Mouse (Mus musculus) liver, adult 2 months (tissue): ENCODE results near the gene Fzr1. TPM values are rescaled to one million over a fixed set of nuclear protein-coding genes. Genes with fewer than 3 reads are reported as not detected.

ENCODE experiments used
- DNase-seq: peaks from one replicate; pipeline ENCODE4 v3.0.0-alpha.2; 2011; ENCODE audit warnings: low read depth, low spot score; ENCODE audit errors: extremely low read depth
- H3K27ac ChIP-seq: fragments of 200-500 bp; replicated peaks from 2 replicates; pipeline ENCODE4 v1.5.1; 2012; ENCODE audit warnings: low read depth, mild to moderate bottlenecking, control low read depth, inconsistent platforms, low read length; ENCODE audit not compliant: insufficient read depth
- H3K27me3 ChIP-seq: fragments of 200-500 bp; 2 replicates; pipeline ENCODE4 v1.6.1; 2012; ENCODE audit warnings: mild to moderate bottlenecking, moderate library complexity, low read length, inconsistent platforms; ENCODE audit not compliant: control insufficient read depth, insufficient read depth
- H3K36me3 ChIP-seq: fragments of 200-500 bp; 2 replicates; pipeline ENCODE4 v1.6.1; 2012; ENCODE audit warnings: low read length, inconsistent platforms; ENCODE audit not compliant: control insufficient read depth, insufficient read depth
- H3K4me1 ChIP-seq: fragments of 200-500 bp; 2 replicates; pipeline ENCODE4 v1.6.1; 2011; ENCODE audit warnings: low read length; ENCODE audit not compliant: control insufficient read depth, insufficient read depth
- H3K4me3 ChIP-seq: fragments of 200-500 bp; 2 replicates; pipeline ENCODE4 v1.5.1; 2011; ENCODE audit warnings: low read depth, mild to moderate bottlenecking, control low read depth, low read length, moderate library complexity; ENCODE audit not compliant: insufficient read depth
- H3K79me2 ChIP-seq: fragments of 200-500 bp; 2 replicates; pipeline ENCODE4 v1.6.1; 2012; ENCODE audit warnings: inconsistent platforms, mild to moderate bottlenecking, low read length, moderate library complexity; ENCODE audit not compliant: control insufficient read depth, insufficient read depth
- H3K9ac ChIP-seq: fragments of 200-500 bp; 2 replicates; pipeline ENCODE4 v1.6.1; 2012; ENCODE audit warnings: low read depth, mild to moderate bottlenecking, control low read depth, inconsistent platforms, low read length
- CTCF ChIP-seq: fragments of 200-500 bp; IDR thresholded peaks from 2 replicates; pipeline ENCODE4 v1.5.1; 2011; ENCODE audit warnings: low read depth, low read length, control low read depth
- POLR2A ChIP-seq: fragments of 200-500 bp; IDR thresholded peaks from 2 replicates; pipeline ENCODE4 v1.6.1; 2011; ENCODE audit warnings: low read length, control low read depth; ENCODE audit not compliant: insufficient read depth; ENCODE audit errors: extremely low read depth
- whole genome bisulfite sequencing: fragments of 180-500 bp; shearing (Covaris S2); methylation state at CpG from one replicate; pipeline ENCODE4 v1.1.7; 2018; 5-methylcytosine and 5-hydroxymethylcytosine counted together
- polyA plus RNA-seq: library from polyadenylated mRNA; depleted of rRNA; stranded (reverse); fragments of >200 nt; gene quantifications from 2 replicates; pipeline ENCODE4 v1.2.3, GENCODE M21; 2012; rRNA removed
- total RNA-seq: library from RNA; depleted of rRNA; stranded (reverse); fragments of >200 nt; gene quantifications from 2 replicates; pipeline ENCODE4 v1.2.3, GENCODE M21; 2014; rRNA removed

Fzr1 gene
- total and polyA plus RNA-seq, 2 experiments: 6.2 to 29.9 TPM

DNA sequence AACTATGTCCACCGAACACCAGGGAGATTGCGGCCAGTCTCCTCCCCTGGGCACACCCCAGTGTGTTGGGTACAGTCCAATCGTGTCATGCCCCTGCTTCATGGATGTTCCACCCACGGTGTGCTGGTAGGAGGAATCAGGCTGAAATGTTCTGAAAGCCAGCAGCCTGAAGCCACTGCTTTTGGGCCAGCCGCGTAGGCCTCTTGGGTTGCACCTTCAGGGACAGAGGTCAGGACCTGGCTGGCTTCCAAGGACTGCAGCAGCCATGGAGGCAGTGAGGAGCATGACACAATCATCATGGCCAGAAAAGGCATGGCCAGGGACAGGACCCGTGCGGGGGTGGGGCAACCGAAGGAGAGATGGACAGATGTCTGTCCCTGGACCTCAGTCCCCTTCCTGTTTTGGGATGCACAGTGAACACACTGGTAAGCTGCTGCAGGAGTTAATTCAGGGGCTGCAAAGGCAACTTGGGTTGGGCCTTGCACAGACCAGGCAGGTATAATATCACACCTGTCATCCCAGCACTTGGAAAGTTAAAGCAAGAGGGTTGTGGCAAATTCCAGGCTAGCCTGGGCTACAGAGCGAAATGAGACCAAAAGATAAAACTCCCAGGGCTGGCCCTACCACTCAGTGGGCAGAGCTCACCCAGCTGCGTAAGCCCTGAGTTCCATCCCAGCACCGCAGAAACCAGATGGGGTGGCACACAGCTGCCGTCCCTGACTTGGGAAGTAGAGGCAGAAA lies 59.6 kb downstream of the Fzr1 start:
- Histone ChIP-seq H3K4me1 (peaks cover 18% of the 10 kb centered on the region), H3K36me3 (no peaks in the 10 kb centered on the region; the same call in 1 of the 2 replicates), H3K27me3 (no peaks in the 10 kb centered on the region), H3K4me3 (no peak overlapping the region), H3K79me2 (peaks cover 9% of the 10 kb centered on the region; the same call in 1 of the 2 replicates), H3K9ac (no peak overlapping the region), H3K27ac (no peak overlapping the region; the same call in 1 of the 2 replicates)
- TF ChIP-seq POLR2A (no peak), CTCF (no peak)
- WGBS: 40% methylated on average over 13 of the region's 13 CpGs
- peak; percentile 69 for DNase-seq

DNA sequence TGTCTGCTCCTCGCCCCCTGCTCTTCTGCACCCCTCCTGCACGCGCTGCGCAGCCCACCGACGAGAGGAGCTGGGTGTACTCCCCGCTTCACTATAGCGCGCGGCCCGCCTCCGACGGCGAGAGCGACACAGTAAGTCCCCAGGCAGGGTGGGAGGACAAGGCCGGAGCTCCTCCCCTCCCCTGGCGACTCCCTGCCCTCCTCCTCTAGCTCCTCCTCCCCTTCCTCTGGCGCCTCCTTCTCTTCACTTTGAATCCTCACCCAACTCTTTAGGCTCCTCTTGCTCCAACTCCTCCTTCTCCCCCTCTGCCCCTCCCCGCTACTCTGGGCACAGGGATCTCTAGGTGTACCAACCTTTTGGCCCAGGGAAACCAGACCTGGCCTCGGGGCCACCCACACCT lies 61.0 kb downstream of the Fzr1 start:
- Histone ChIP-seq H3K9ac (no peak overlapping the region), H3K4me1 (peaks cover 18% of the 10 kb centered on the region), H3K79me2 (peaks cover 4% of the 10 kb centered on the region; the same call in 1 of the 2 replicates), H3K27me3 (no peaks in the 10 kb centered on the region), H3K4me3 (no peak overlapping the region), H3K27ac (no peak overlapping the region), H3K36me3 (no peaks in the 10 kb centered on the region)
- TF ChIP-seq POLR2A (no peak), CTCF (no peak)
- WGBS: 72% methylated on average over 20 of the region's 20 CpGs
- no peak for DNase-seq

DNA sequence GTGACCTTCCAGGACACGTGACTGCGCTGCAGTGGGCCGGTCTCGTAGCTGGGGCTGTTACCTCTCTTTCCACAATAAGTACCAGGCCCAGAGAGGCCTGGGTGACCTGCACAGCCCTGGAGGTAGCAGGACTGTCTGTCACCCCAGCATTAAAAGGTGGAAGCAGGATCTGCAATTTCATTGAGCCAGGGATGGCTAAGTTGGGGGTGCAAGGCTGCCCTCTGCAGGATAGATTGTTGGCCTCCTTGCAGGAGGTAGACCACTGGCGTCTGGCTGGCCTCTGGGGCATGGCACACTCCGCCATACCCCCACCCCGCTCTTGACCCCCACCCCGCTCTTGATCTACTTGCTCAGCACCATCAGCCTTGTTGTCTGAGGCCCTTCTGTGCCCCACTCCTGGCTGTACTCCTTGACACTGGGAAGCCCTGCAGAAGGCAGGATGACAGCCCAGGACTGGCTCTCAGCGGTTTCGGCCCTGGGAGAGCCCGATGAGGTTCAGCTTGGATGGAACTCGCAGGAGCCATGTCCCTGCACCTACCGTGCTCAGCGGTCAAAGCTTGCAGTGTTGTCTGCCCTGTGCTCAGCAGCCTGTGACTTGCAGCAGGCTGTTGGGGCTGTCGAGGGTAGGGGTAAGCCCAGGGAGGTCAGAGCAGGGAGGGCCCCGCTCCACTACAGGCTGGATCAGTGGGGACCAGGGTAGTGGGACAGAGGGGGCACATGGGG lies 61.8 kb downstream of the Fzr1 start:
- H3K4me3 ChIP-seq: no peak overlapping the region
- no peaks in the 10 kb centered on the region for H3K36me3 ChIP-seq
- H3K27ac ChIP-seq: no peak overlapping the region
- H3K79me2 ChIP-seq: peaks cover 4% of the 10 kb centered on the region; the same call in 1 of the 2 replicates
- no peaks in the 10 kb centered on the region for H3K27me3 ChIP-seq
- TF ChIP-seq POLR2A (no peak), CTCF (peak; percentile 53)
- no peak for DNase-seq
- peaks cover 16% of the 10 kb centered on the region for H3K4me1 ChIP-seq
- WGBS: 82% methylated on average over 16 of the region's 16 CpGs
- H3K9ac ChIP-seq: no peak overlapping the region

Other genes starting within 250 kb of the Fzr1 start
Only the 30 nearest of the 34 such genes appear.
- gene Pias4, start 210.6 kb downstream of the Fzr1 start, total RNA-seq: 8.9 and 10.1 TPM in 2 replicates
- 17.8 and 22.7 TPM in 2 replicates for gene Pias4, start 210.6 kb downstream of the Fzr1 start, polyA plus RNA-seq
- 812 and 946 TPM in 2 replicates for gene Eef2, start 201.9 kb downstream of the Fzr1 start, total RNA-seq
- 1,151 and 1,204 TPM in 2 replicates for gene Eef2, start 201.9 kb downstream of the Fzr1 start, polyA plus RNA-seq
- gene Dapk3, start 195.5 kb downstream of the Fzr1 start, total RNA-seq: 14.1 and 16.0 TPM in 2 replicates
- gene Dapk3, start 195.5 kb downstream of the Fzr1 start, polyA plus RNA-seq: 42.5 and 44.2 TPM in 2 replicates
- not detected in 2 replicates for gene 4930442H23Rik, start 194.7 kb downstream of the Fzr1 start, total RNA-seq
- not detected in 2 replicates for gene 4930442H23Rik, start 194.7 kb downstream of the Fzr1 start, polyA plus RNA-seq
- gene Nmrk2, start 176.5 kb downstream of the Fzr1 start, total RNA-seq: 0.09 TPM in 1 of 2 replicates, not detected in the other
- gene Nmrk2, start 176.5 kb downstream of the Fzr1 start, polyA plus RNA-seq: not detected in 2 replicates
- 0.07 TPM in 1 of 2 replicates, not detected in the other for gene Atcay, start 147.7 kb downstream of the Fzr1 start, total RNA-seq
- gene Atcay, start 147.7 kb downstream of the Fzr1 start, polyA plus RNA-seq: not detected in 2 replicates
- 0.27 and 0.74 TPM in 2 replicates for gene Zfr2, start 145.4 kb downstream of the Fzr1 start, total RNA-seq
- 0.15 and 1.6 TPM in 2 replicates for gene Zfr2, start 145.4 kb downstream of the Fzr1 start, polyA plus RNA-seq
- 0.60 and 0.65 TPM in 2 replicates for gene Matk, start 125.6 kb downstream of the Fzr1 start, total RNA-seq
- 0.27 and 0.43 TPM in 2 replicates for gene Matk, start 125.6 kb downstream of the Fzr1 start, polyA plus RNA-seq
- gene Mrpl54, start 111.6 kb downstream of the Fzr1 start, total RNA-seq: 52.1 and 65.9 TPM in 2 replicates
- gene Mrpl54, start 111.6 kb downstream of the Fzr1 start, polyA plus RNA-seq: 66.6 and 85.9 TPM in 2 replicates
- gene Apba3, start 111.6 kb downstream of the Fzr1 start, total RNA-seq: 30.5 and 44.1 TPM in 2 replicates
- 132 and 143 TPM in 2 replicates for gene Apba3, start 111.6 kb downstream of the Fzr1 start, polyA plus RNA-seq
- gene Tjp3, start 86.9 kb downstream of the Fzr1 start, total RNA-seq: 7.6 and 7.7 TPM in 2 replicates
- gene Tjp3, start 86.9 kb downstream of the Fzr1 start, polyA plus RNA-seq: 24.2 and 32.0 TPM in 2 replicates
- gene Pip5k1c, start 85.6 kb downstream of the Fzr1 start, total RNA-seq: 7.4 and 10.0 TPM in 2 replicates
- 25.8 and 30.1 TPM in 2 replicates for gene Pip5k1c, start 85.6 kb downstream of the Fzr1 start, polyA plus RNA-seq
- gene Cactin, start 57.4 kb downstream of the Fzr1 start, total RNA-seq: 5.0 and 5.7 TPM in 2 replicates
- gene Cactin, start 57.4 kb downstream of the Fzr1 start, polyA plus RNA-seq: 12.8 and 14.1 TPM in 2 replicates
- gene Tbxa2r, start 49.8 kb downstream of the Fzr1 start, total RNA-seq: 0.37 and 0.81 TPM in 2 replicates
- 3.8 and 4.0 TPM in 2 replicates for gene Tbxa2r, start 49.8 kb downstream of the Fzr1 start, polyA plus RNA-seq
- under 0.01 and 0.27 TPM in 2 replicates for gene Gipc3, start 35.2 kb downstream of the Fzr1 start, total RNA-seq
- gene Gipc3, start 35.2 kb downstream of the Fzr1 start, polyA plus RNA-seq: 0.51 and 0.57 TPM in 2 replicates
- 9.9 and 10.8 TPM in 2 replicates for gene Hmg20b, start 28.0 kb downstream of the Fzr1 start, total RNA-seq
- 48.1 and 54.0 TPM in 2 replicates for gene Hmg20b, start 28.0 kb downstream of the Fzr1 start, polyA plus RNA-seq
- 5.3 and 7.4 TPM in 2 replicates for gene Mfsd12, start 21.0 kb downstream of the Fzr1 start, total RNA-seq
- 12.8 and 13.4 TPM in 2 replicates for gene Mfsd12, start 21.0 kb downstream of the Fzr1 start, polyA plus RNA-seq
- gene 4930404N11Rik, start 12.7 kb downstream of the Fzr1 start, total RNA-seq: 0.47 TPM in 1 of 2 replicates, not detected in the other
- 0.12 and 0.37 TPM in 2 replicates for gene 4930404N11Rik, start 12.7 kb downstream of the Fzr1 start, polyA plus RNA-seq
- 39.7 and 53.8 TPM in 2 replicates for gene Dohh, start 5.9 kb upstream of the Fzr1 start, total RNA-seq
- gene Dohh, start 5.9 kb upstream of the Fzr1 start, polyA plus RNA-seq: 42.6 and 49.7 TPM in 2 replicates
- 2.4 TPM in 1 of 2 replicates, not detected in the other for gene Gm48551, start 6.0 kb upstream of the Fzr1 start, total RNA-seq
- gene Gm48551, start 6.0 kb upstream of the Fzr1 start, polyA plus RNA-seq: 0.32 and 0.44 TPM in 2 replicates
- gene Gm48552, start 10.5 kb upstream of the Fzr1 start, total RNA-seq: 0.40 TPM in 1 of 2 replicates, not detected in the other
- gene Gm48552, start 10.5 kb upstream of the Fzr1 start, polyA plus RNA-seq: 0.26 and 1.4 TPM in 2 replicates
- 1.3 and 1.5 TPM in 2 replicates for gene Smim24, start 14.5 kb upstream of the Fzr1 start, total RNA-seq
- gene Smim24, start 14.5 kb upstream of the Fzr1 start, polyA plus RNA-seq: 2.3 and 4.1 TPM in 2 replicates
- 7.4 and 16.4 TPM in 2 replicates for gene Nfic, start 77.1 kb upstream of the Fzr1 start, total RNA-seq
- gene Nfic, start 77.1 kb upstream of the Fzr1 start, polyA plus RNA-seq: 32.8 and 56.4 TPM in 2 replicates
- gene Celf5, start 104.2 kb upstream of the Fzr1 start, total RNA-seq: not detected in 2 replicates
- not detected in 2 replicates for gene Celf5, start 104.2 kb upstream of the Fzr1 start, polyA plus RNA-seq
- 31.6 and 48.6 TPM in 2 replicates for gene Ncln, start 117.9 kb upstream of the Fzr1 start, total RNA-seq
- 138 and 159 TPM in 2 replicates for gene Ncln, start 117.9 kb upstream of the Fzr1 start, polyA plus RNA-seq
- 0.28 and 0.40 TPM in 2 replicates for gene S1pr4, start 121.6 kb upstream of the Fzr1 start, total RNA-seq
- gene S1pr4, start 121.6 kb upstream of the Fzr1 start, polyA plus RNA-seq: 1.2 and 1.5 TPM in 2 replicates
- 0.94 and 1.1 TPM in 2 replicates for gene Gna15, start 145.7 kb upstream of the Fzr1 start, total RNA-seq
- 0.31 and 0.64 TPM in 2 replicates for gene Gna15, start 145.7 kb upstream of the Fzr1 start, polyA plus RNA-seq
- 20.7 and 27.3 TPM in 2 replicates for gene Gna11, start 166.7 kb upstream of the Fzr1 start, total RNA-seq
- 61.6 and 64.2 TPM in 2 replicates for gene Gna11, start 166.7 kb upstream of the Fzr1 start, polyA plus RNA-seq
- gene Aes, start 181.0 kb upstream of the Fzr1 start, total RNA-seq: 200 and 263 TPM in 2 replicates
- gene Aes, start 181.0 kb upstream of the Fzr1 start, polyA plus RNA-seq: 1,785 and 2,016 TPM in 2 replicates
- gene Tle2, start 196.0 kb upstream of the Fzr1 start, total RNA-seq: 3.0 and 7.2 TPM in 2 replicates
- 35.4 and 56.0 TPM in 2 replicates for gene Tle2, start 196.0 kb upstream of the Fzr1 start, polyA plus RNA-seq